Mouse (Mus musculus) regulatory T cell (primary cell): ENCODE results near the gene Zfp184.
"Not testable (repeated sequence)": the region's sequence is repeated elsewhere in the genome, so short reads cannot be mapped to it uniquely, and the experiment has no call there.

Source experiments
- in situ Hi-C: fragments of 300-600 bp; cut with MboI, MseI; formaldehyde crosslinking; loops from one replicate; pipeline ENCODE4 v1.15.1; 2025; ENCODE audit warnings: high pct_unique_total_duplicates

The Zfp184 gene

DNA sequence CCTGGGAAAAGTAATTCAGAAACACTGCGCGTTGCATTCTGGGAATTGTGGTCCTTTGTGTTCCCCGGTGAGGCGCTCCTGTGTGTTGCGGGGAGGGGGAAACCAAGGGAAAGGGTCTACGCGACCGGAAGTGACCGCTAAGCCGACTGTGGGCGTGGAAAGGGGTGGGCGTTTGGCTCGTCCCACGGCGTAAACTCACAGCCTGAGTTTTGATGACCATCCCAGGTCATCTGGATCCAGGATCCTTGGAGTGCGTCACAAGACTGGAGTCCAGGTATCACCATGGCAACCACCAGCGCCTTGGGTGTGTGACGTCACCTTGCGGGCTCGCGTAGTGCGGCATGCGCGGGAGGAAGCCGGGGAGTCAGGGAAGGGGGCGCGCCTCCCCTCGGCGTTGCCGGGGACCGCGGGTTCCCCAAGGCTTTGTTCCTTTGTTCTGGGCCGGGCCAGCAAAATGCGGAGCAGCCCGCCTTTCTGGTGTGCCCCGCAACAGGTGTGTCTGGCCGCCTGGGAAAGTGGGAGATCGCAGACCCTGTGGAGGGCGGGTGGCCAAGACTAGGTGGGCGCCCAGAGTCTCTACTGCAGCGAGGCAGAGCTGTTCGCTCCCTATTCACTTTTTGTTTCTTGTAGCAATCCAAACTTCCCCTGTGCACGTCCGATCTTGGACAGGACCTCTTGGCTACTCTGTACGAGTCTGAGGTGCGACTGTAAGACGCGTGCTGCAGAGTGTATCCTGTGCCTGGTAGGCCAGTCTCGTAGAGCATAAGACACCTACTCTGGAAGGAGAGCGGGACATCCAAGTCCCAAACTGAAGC is at the start of gene Zfp184:
TSS of gene Zfp184 (plus strand) at position 169 of the 815 bp plus-strand sequence.
- in situ Hi-C loops, result no loop called here

GRCm38 (mm10) chr13:21896549-21897244 is 48.2 kb upstream of the Zfp184 start:
- in situ Hi-C loops, result no loop called here

- in situ Hi-C loops, result no loop called here
These were observed 47.7 kb upstream of the Zfp184 start for GRCm38 (mm10) chr13:21897245-21897634.

GRCm38 (mm10) chr13:21900870-21901565 is 43.9 kb upstream of the Zfp184 start:
- in situ Hi-C loops, result not testable (repeated sequence)

DNA sequence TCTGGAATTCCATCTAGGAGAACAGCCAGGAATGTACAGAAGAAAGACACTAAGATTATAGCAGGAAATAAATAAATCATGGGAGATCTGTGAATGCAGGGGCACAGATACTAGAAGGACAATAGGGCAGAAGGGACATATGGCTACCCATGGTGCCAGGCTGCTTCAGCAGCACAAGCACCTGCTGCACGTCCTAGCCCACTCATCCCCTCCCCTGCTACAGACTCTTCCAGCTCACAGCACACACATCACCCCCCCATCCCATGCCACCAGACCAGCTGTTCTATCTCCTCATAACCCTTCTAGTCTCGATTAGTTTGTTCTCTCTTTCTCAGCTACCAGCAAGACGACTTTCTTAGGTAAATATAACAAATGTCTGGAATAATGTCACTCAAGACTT is 41.4 kb upstream of the Zfp184 start:
- in situ Hi-C loops, result no loop called here

DNA sequence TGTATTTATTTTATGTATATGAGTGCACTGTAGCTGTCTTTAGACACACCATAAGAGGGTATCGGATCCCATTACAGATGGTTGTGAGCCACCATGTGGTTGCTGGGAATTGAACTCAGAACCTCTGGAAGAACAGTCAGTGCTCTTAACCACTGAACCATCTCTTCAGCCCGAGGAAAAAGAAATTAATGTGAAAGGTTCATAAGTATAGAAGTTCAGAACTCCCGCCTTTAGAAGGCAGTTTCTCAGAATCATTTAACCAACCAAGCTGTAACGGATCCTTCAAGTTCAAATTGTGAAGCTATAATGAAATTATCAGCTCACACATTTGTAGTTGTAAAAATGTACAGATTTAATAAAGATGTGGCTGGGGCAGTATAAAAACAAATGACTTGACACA is 40.8 kb upstream of the Zfp184 start:
- in situ Hi-C loops, result not testable (repeated sequence)

DNA sequence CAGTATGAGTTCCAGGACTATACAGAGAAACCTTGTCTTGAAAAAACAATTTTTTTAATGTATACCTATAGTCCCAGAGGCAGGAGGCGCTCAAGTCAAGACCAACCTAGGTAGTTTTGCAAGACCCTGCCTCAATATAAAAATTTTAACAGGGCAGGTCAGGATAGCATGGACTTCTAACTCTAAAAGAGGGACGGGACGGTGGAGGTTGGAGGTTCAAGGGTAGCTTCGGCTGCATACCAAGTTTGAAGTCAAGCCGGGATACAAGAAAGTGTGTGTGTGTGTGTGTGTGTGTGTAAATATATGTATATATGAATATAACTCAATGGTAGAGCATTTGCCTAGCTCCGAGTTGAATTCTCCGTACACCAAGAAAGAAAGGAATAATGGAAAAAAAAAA is 38.6 kb upstream of the Zfp184 start:
- in situ Hi-C loops, result no loop called here

- in situ Hi-C loops, result no loop called here
These were observed 37.7 kb upstream of the Zfp184 start for GRCm38 (mm10) chr13:21906946-21907806.

GRCm38 (mm10) chr13:21907807-21908155 is 37.1 kb upstream of the Zfp184 start:
- in situ Hi-C loops, result not testable (repeated sequence)

GRCm38 (mm10) chr13:21910735-21911134 is 34.2 kb upstream of the Zfp184 start:
- in situ Hi-C loops, result loop anchor here (10.0 kb wide), 1 partner anchor 746 kb away; no protein-coding TSS in a partner anchor

DNA sequence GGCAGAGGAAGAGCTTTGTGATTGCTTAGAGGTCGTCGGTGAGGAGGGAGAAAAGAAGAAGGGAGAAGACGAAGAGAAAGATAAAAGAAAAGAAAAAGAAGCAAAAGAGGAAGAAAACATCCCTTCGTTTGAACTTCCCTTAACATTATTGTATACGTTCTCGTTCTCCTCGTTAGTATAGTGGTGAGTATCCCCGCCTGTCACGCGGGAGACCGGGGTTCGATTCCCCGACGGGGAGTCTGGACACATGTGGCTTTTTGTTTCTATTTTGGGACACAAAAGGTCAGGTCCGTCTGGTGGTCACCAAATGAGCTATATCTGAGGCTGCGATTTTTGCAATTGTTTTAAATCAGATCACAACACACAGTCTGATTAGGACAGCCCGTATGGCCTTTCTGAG is 33.7 kb upstream of the Zfp184 start:
- in situ Hi-C loops, result loop anchor here (10.0 kb wide), 1 partner anchor 746 kb away; no protein-coding TSS in a partner anchor

DNA sequence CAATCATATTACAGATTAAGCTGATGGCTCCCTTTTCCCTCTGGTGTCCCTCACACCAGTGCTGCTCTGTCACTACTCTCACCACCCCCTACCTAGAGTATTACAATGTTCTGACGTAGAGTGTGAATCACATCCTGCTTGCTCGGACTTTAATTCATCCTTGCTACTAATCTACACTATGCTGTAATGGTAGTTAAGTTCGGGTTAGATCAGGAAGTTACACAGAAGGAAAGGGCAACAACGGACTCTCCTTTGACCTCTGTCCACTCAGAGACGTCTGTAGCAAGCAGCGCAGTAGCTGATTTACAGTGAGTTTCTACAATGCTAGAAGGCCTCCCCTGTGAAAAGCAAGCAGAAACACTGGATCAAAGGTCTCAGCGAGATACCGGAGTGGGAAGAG is 31.0 kb upstream of the Zfp184 start:
- in situ Hi-C loops, result loop anchor here (10.0 kb wide), 1 partner anchor 749 kb away; no protein-coding TSS in a partner anchor

GRCm38 (mm10) chr13:21914599-21914998 is 30.3 kb upstream of the Zfp184 start:
- in situ Hi-C loops, result loop anchor here (10.0 kb wide), 1 partner anchor 750 kb away; no protein-coding TSS in a partner anchor

DNA sequence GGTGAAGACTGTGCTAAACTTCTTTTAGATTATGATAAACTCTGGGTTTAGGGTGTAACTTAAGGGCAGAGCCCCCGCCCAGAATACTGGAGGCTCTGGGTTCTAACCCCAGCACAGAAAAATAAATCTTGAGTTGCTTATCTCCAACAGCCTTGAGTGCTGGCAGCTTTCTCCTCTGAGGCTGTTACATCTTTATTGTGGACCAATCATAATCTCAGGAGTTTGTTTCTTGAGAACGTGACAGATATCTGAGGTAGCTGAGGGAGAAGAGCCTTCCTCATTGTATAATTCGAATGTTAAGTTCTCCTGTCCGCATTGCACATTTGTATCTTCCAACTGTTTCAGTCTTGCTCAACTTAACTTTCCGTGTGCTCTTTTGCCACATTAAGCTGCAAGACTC is 29.4 kb upstream of the Zfp184 start:
- in situ Hi-C loops, result loop anchor here (10.0 kb wide), 1 partner anchor 751 kb away; no protein-coding TSS in a partner anchor

- in situ Hi-C loops, result loop anchor here (10.0 kb wide), 1 partner anchor 751 kb away; no protein-coding TSS in a partner anchor
These were observed 28.8 kb upstream of the Zfp184 start for GRCm38 (mm10) chr13:21916056-21916455.

DNA sequence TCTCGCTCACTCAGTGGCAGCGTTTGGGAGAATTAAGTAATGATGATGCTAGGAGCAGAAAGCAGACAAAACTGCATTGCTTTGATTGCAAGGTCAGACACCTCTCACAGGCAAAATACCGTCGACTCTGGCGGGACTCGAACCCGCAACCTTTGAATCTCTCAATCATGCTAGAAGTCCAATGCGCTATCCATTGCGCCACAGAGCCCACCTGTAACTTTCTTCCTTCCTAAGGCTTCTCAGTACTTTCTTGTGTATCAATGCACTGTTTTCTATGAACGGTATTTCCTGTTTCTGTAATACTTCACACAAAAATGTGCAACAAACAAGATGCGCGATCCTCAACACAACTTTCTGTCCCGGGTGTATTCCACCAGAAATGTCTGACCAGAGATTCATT is 27.9 kb upstream of the Zfp184 start:
- in situ Hi-C loops, result loop anchor here (10.0 kb wide), 1 partner anchor 752 kb away; no protein-coding TSS in a partner anchor

DNA sequence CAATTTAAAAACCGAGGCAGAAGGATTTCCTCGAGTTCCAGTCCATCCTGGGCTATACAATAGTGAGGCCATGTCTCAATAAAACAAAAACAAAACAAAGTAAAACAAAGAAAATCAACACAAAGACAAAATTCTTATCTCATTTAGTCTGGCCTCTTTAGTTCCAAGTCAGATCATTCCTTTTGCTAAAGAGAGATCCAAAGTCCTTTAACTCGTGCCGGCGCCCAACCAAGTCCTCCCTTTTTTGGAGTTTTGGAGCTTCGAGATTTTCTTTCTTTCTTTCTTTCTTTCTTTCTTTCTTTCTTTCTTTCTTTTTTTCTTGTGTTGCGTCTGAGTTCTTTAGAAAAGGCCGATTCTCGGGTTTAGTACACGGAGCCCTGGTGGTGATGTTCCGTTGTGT is 27.4 kb upstream of the Zfp184 start:
- in situ Hi-C loops, result loop anchor here (10.0 kb wide), 1 partner anchor 753 kb away; no protein-coding TSS in a partner anchor

DNA sequence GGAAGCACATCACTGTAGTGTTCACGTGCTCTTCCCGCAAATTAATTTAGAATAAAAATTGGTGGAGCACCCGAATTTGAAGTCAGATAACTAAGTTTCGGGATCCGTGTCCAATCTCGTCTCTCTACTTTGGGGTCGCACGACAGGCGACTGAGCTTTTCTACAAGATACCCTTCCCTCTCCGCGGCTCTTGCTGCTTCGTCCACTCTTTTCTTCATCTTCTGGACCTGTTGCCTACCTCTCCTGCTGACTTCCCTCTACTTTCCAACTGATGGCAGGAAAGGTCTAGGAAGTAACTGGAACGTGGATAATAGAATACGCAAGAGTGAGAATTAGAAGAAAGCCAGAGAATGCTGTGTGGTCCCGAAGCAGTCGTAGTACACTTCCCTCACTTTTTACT is 26.9 kb upstream of the Zfp184 start:
- in situ Hi-C loops, result loop anchor here (10.0 kb wide), 1 partner anchor 753 kb away; no protein-coding TSS in a partner anchor

DNA sequence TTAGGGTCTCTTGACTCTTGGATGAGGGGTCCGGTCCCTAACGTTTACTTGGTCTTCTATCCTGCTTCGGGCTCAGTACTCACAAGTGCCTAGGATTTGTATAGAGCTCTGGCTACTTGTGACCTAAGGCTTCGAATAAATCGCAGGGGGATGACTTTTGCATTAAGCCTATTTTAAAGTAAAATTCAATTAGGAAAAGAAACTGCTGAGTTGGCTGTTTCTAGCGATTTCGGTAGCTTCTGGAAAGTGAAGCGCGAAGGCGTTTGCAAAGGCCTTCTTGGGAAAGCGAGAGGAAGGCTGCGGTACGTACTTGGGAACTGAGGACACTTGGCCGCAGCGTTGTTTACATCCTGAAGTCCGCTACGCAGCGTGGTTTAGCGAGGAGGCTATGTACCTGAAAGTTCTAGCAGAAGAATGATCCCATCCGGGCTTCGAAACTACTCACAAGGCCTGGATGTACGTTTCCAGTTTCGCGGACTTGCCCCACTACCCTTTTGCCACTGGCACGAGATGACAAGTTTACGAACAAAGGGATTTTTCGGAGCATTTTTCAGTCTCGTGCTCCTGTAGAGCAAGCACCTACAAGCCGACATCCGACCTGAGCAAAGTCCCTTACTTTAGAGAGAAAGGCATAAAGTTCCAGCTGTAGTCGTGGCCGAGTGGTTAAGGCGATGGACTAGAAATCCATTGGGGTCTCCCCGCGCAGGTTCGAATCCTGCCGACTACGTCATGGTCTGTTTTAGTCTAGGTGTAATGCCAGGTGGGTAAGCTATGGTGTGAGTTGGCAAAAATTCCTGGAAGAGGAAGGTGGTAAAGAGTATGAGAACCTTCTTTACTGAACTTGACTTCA is 26.1 kb upstream of the Zfp184 start:
- in situ Hi-C loops, result loop anchor here (10.0 kb wide), 1 partner anchor 754 kb away; no protein-coding TSS in a partner anchor
